Mouse (Mus musculus) bone marrow macrophage, adult 2 months (primary cell): Measurements from ENCODE around the gene Stac2.

Source experiments
- CTCF ChIP-seq: IDR thresholded peaks from 2 replicates; pipeline ENCODE4 v1.5.1; 2012; ENCODE audit warnings: low read depth, mild to moderate bottlenecking, low read length, moderate library complexity
- POLR2A ChIP-seq: IDR thresholded peaks from 2 replicates; pipeline ENCODE4 v1.6.1; 2012; ENCODE audit warnings: mild to moderate bottlenecking, low read depth, low read length, borderline replicate concordance

- TF ChIP-seq POLR2A (no peak), CTCF (no peak)
These were observed 31.1 kb downstream of the Stac2 start for GRCm38 (mm10) chr11:98022253-98022554.
